Mouse (Mus musculus) layer of hippocampus, postnatal 36 days (tissue): ENCODE measurements around the gene Kcnj2. TPM values are rescaled to one million over a fixed set of nuclear protein-coding genes. Genes with fewer than 3 reads are reported as not detected.
A peak's percentile ranks its signal among the peaks of the same experiment; 100 is the strongest.

Source experiments
- DNase-seq, 2 experiments: peaks; one replicate each; pipeline ENCODE4 v3.0.0; 2022
- total RNA-seq, 2 experiments: library from RNA; stranded (reverse); gene quantifications; 2 replicates each; pipeline ENCODE4 v1.2.3; 2021

Kcnj2 gene
- total RNA-seq = 1 to 10 TPM; 6.9 to 7.9 TPM

GRCm38 (mm10) chr11:111065635-111066298 is at the start of gene Kcnj2:
Kcnj2 (plus strand) TSS chr11:111066164.
- DNase-seq = peak; percentile 91 to 93

DNA sequence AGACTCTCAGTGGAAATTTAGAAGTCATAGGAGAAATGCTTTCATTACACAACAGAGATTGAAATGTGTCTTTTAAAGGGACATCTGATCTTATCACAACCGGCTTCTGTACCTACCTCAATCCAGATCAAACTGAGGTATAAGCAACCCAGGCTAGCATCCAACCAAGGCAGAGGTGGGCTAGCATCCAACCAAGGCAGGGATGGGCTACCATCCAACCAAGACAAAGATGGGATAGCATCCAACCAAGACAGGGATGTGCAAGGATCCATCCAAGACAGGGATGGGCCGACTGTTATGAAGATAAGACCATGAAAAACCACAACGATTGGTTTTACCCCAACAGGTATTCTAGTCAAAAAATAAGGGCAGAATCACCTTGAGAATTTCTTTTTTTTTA is 49.8 kb upstream of the Kcnj2 start:
- DNase-seq = no peak

- no peak for DNase-seq
Observed at GRCm38 (mm10) chr11:111020211-111020610, 45.8 kb upstream of the Kcnj2 start.

GRCm38 (mm10) chr11:111022681-111023281 is 43.2 kb upstream of the Kcnj2 start:
- DNase-seq = no peak

GRCm38 (mm10) chr11:111042175-111042574 is 23.8 kb upstream of the Kcnj2 start:
- no peak for DNase-seq

DNA sequence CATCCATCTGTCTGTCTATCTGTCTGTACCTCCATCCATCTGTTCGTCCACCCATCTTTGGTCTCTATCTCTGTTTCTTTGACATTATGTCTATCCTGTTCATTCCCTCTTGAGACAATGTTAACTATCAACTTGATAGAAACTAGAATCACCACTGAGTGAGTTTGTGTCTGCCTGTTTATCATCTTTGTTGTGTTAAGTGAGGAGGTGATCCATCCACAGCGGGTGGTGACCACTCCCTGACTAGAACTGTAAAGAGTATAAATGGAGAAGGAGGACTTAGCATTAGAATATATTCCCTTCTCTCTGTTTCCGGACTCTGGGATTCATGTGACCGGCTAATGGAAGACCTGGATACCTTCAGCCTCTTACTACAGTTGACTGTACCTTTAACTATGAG is 22.7 kb upstream of the Kcnj2 start:
- DNase-seq = no peak

GRCm38 (mm10) chr11:111054252-111054651 is 11.7 kb upstream of the Kcnj2 start:
- no peak for DNase-seq

DNA sequence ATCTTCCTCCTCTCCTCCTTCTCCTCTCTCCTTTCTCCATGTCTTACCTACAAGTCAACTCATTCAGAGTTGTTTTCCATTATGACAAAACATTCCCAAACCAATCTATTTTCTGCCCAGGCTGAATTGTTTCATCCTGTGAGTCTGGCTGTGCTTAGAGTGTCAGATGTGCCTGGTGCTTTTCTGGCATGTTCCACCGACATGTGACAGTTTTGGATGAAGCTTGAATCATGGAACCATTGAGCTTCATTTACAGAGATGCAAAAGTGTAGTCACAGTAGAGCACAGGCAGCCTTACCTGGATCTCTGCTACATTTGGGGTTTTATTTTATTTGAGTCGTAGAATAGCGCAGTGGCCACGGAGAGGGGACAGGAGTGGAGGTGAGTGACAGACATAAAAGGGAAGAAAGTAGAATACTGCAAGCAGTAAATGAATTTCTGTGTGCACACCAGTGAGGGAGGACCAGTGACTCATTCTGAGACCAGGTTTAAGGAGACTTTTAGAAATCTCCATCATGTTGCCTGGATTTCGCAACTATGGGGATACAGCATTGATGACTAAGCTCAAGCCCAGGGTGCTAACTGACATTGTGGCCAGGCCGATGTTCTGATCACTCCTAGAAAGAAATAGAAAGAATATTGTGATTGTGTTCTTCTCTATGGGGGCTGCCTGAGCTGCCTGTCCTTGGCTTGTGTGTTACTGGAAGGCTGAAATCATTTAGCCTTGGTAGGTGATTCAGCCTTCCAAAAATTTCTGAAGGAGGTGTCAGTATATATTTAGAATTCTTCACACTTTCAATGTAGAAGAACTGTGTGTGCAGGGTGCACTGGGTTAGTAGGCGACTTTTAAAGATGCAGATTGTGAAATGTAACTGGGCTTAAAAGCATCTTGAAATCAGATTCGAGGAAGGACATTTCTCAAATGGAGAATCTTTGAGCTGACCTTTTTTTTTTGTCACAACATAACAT is 10.8 kb upstream of the Kcnj2 start:
- DNase-seq = peak in 1 of 2 experiments; percentile 23

- DNase-seq = peak in 1 of 2 experiments; percentile 12
Observed at GRCm38 (mm10) chr11:111056030-111056429, 9.9 kb upstream of the Kcnj2 start.

GRCm38 (mm10) chr11:111057435-111057834 is 8.5 kb upstream of the Kcnj2 start:
- no peak for DNase-seq

- no peak for DNase-seq
Observed at GRCm38 (mm10) chr11:111059440-111059839, 6.5 kb upstream of the Kcnj2 start.

- DNase-seq = no peak
Observed at GRCm38 (mm10) chr11:111060216-111060615, 5.7 kb upstream of the Kcnj2 start.

GRCm38 (mm10) chr11:111064751-111065527 is 1.0 kb upstream of the Kcnj2 start:
- DNase-seq = peak; percentile 40 to 47

DNA sequence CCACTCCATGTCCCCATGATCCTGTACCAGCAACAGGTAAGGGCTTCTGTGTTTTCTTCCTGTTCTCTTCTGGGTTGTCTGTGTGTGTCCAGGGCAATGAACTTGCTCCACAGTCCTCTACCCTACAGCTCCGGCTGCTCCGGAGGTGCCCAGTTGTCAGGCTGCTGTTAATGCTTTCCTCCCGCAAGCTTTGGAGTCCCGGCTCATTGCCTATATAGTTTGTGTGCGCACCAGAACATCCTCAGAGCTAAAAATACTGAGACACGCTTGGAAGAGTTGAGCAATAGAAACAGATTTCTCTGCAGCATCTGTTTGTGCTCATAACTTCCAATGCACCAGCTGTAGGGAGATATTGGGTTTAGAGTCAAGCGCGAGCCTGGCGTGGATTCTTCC is 331 bp downstream of the Kcnj2 start:
- DNase-seq = no peak

DNA sequence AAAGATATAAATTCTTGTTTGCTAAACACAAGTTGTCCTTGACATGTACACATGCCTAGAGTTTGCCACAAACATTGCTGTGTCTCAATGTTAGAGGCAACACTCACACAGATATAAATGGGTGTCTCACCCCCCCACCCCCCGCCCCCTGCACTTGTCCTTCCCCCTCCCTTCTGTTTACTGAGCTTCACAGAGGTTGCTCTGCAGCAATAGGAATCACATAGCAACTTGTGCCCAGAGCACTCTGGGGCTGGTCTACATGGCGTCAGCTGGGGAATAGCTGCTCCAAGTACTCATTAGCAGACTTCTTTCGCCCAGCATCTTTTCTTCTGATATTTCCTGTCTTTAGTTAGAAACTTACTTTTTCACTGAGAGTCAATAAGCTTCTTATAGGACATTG is 1.8 kb downstream of the Kcnj2 start:
- no peak for DNase-seq

GRCm38 (mm10) chr11:111070460-111070859 is 4.5 kb downstream of the Kcnj2 start:
- DNase-seq = no peak

DNA sequence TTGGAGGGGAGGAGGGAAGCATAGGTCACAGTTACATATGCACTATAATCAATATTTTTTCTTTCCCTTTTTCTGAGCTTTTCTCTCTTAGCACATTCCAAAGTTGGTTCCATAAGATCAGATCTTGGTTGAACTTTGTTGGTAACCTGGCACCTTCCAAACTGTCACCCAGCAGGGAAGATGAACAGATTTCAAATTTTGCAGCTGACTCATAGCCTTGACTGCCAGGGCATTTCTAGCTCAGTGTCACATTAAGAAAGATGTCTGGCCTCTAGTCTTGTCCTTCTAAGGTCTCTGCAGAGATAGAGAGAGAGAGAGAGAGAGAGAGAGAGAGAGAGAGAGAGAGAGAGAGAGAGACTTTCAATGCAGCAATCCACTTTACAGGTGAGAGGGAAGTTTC is 8.2 kb downstream of the Kcnj2 start:
- DNase-seq = no peak

DNA sequence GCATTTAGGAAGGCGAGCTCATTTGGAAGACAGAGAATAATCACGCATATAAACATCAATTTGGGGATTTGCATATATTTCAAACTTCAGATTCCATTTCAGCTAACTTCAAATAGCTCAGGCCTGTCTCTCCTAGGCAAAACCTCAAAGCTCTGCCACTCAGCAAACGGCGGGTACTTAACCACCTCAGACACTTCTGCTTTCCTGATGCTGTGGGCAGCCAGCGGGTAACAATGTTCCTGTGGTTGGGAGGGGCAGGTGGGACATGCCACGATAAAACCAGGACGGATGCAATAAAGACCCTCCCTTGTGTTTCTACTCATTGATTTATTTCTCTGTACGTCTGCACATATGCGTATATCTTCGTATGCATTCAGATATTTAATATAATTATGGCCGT is 12.1 kb downstream of the Kcnj2 start:
- DNase-seq = no peak

DNA sequence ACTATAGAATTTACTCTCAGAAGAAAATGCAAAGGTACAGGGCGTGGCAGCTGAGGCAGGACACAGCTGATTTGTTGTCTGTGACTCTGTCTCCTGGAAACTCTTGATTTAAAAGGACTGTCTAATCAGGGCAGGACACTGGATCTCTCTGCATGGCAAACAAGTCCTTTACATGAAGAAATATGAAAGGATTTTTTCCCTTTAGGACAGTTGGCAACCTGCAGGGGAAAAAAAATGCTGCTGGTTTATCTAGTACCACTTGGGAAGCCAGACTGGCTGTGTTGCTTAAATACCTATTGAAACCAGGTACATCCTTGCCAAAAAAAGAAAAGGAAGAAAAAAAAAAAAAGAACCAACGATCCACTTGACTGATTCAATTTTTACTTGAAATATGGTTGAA is 17.0 kb downstream of the Kcnj2 start:
- no peak for DNase-seq

GRCm38 (mm10) chr11:111086933-111087332 is 21.0 kb downstream of the Kcnj2 start:
- DNase-seq = no peak

GRCm38 (mm10) chr11:111088226-111088625 is 22.3 kb downstream of the Kcnj2 start:
- DNase-seq = no peak

GRCm38 (mm10) chr11:111088812-111089211 is 22.8 kb downstream of the Kcnj2 start:
- no peak for DNase-seq
